Mouse (Mus musculus): ENCODE results near the gene Gm17581.
A peak's percentile ranks its signal among the peaks of the same experiment; 100 is the strongest.

Gm17581 gene

DNA sequence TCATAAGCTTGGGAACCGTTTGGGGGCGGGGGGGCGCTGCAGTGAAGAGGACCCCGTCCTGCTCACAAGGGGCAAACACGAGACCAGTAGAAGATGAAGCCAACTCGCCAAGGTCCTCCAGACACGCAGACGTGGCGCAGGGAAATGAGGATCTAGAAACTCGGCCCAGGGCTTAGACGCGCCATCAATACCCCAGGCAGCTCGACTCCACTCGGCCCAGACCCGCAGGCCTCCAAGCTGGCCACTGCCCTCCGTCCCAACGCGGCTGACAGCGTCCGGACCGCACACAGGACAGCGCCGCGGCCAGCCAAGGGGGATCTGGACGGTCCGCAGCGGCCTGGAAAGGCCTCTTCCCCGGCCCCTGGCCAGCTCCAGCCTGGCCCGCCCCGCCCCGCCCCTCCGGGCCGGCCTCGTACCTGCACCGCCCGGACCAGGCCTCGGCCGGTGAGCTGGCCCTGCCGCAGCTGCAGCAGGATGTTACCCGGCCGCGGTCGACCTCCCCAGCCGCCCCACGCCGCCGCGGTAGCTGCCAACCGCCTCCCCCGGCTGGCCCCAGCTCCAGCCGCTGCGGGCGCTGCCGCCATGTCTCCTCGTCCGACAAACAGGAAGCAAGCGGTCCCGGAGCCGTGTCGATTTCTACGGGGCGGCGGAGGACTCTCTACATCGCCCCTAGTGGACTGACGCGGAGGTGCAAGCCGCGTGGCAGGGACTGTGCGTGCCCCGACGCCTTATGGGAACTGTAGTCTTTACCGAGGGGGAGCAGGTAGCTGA lies 43.8 kb downstream of the Gm17581 start, which contains the start of gene Trpc4ap:
TSS of gene Trpc4ap (minus strand) at position 662 of the 771 bp plus-strand sequence.
- DNase-seq (ENCODE audit: low read depth, low spot score): peak; percentile 93

DNA sequence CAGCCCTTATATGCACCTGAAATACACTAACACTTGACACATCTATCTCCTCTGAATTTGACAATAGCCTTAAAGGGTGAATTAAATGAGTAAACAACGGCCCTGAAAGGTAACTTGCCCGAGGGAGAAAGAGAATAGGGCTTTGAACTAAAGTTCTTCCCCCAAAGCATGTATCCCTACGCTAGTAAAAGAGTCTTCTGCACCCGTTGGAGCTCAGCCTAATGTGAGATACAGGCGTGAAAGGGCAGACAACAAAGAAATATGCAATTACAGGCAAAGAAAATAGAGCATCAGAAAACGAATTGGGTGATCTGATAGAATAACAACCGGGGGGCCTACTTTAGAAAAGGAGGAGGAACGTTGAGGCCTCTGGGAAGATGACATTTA lies 44.3 kb downstream of the Gm17581 start:
- DNase-seq (ENCODE audit: low read depth, low spot score): no peak

DNA sequence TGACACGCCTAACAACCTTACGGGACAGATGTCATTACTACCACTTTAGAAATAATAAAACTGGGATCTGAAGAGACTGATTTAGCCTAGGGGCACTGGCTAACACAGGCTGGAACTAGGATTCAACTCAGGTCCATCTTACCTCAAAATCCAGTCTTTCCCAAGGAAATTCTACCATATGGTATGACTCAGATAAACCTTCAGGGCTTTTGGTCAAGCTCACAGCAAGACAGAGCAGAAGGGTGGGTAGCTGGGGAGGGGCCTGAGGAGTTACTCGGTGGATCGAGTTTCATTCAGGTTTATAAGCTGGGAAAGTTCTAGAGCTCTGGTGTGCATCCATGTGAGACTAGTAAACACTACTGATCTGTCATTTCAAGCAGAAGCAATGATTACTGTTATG lies 46.5 kb downstream of the Gm17581 start:
- DNase-seq (ENCODE audit: low read depth, low spot score): no peak

DNA sequence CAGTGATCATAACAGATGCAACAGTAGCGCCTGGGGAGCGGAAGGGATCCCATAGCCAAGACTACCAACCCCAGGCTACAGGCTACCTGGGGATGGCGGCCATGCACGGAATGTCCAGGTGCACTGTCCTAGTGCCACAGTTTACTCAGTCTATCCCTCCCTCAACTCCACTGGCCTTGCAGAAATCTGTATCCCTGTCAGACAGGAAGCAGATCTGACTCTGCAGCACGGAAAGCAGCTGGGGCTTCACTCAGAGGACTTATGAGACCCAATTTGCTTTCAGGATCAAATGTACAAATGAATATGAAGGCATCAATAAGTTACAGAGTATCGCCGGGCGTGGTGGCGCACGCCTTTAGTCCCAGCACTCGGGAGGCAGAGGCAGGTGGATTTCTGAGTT lies 47.9 kb downstream of the Gm17581 start:
- no peak for DNase-seq (ENCODE audit: low read depth, low spot score)

- no peak for DNase-seq (ENCODE audit: low read depth, low spot score)
Measured at GRCm38 (mm10) chr2:155686572-155686971, 49.1 kb downstream of the Gm17581 start.
